ENCODE assay signal across 18 mouse cellular contexts in genomic region chr6:103559344-103559743, GRCm38 (mm10). TPM values are rescaled to one million over a fixed set of nuclear protein-coding genes. Genes with fewer than 3 reads are reported as not detected.
DNase-seq lines count a peak whose midpoint lies in the region; ATAC-seq and TF ChIP-seq lines count a peak whose summit lies in the region.
"Had no signal": no experiment of that assay in that cellular context is flagged by ENCODE, and none has a peak within 500 bp of the region (broad histone marks: within the 10 kb centered on the region; RNA-seq: fewer than 3 reads in every experiment).

No protein-coding gene starts in this region.

- no peak for TF ChIP-seq POLR2A in brain, embryonic 14.5 days (IDR thresholded peaks at IDR 0.05; ENCODE audit: borderline replicate concordance, extremely low read depth, insufficient read depth, insufficient read length, poor library complexity, severe bottlenecking)

- no peaks in the 10 kb centered on the region for H3K9me3 ChIP-seq in hindbrain, embryonic 15.5 days
- H3K9me3 ChIP-seq: embryonic facial prominence, embryonic 10.5 days; heart, embryonic 13.5 days had no signal

- peaks cover 41% of the 10 kb centered on the region for H3K4me1 ChIP-seq in hindbrain, embryonic 15.5 days (replicated peaks)
- H3K4me1 ChIP-seq: embryonic facial prominence, embryonic 10.5 days had no signal

- H3K4me3 ChIP-seq in layer of hippocampus, adult 2 months, result no peak overlapping the region
- no peak overlapping the region for H3K4me3 ChIP-seq in hindbrain, embryonic 15.5 days
- H3K4me3 ChIP-seq: embryonic facial prominence, embryonic 10.5 days; erythroblast, embryonic 14.5 days; heart, embryonic 13.5 days had no signal

- DNase-seq in adrenal gland, adult 8-10 months, result peak; percentile 17
- DNase-seq in adrenal gland, postnatal 4 days (ENCODE audit: low spot score in 2 of 2), result no peak
- no peak for DNase-seq in layer of hippocampus, adult 2 months (ENCODE audit: low spot score in 2 of 2)
- no peak for DNase-seq in layer of hippocampus, adult 8-10 months (ENCODE audit: low spot score in 2 of 2)
- peak; percentile 55 for DNase-seq in brain, embryonic 14.5 days (ENCODE audit: low read depth)
- DNase-seq in kidney, postnatal 10 days, result no peak
- DNase-seq in left cerebral cortex, postnatal 14 days (ENCODE audit: low spot score in 2 of 2), result no peak
- DNase-seq: kidney, adult 11 months; thymus, postnatal 4 days had no signal

- 29% methylated on average over 2 of the region's 2 CpGs for whole genome bisulfite sequencing in hindbrain, embryonic 15.5 days

- no peaks in the 10 kb centered on the region for H3K27me3 ChIP-seq in hindbrain, embryonic 15.5 days
- H3K27me3 ChIP-seq: heart, embryonic 13.5 days had no signal

- no peaks in the 10 kb centered on the region for H3K36me3 ChIP-seq in hindbrain, embryonic 15.5 days
- H3K36me3 ChIP-seq: embryonic facial prominence, embryonic 10.5 days; heart, embryonic 13.5 days had no signal

- no peak overlapping the region for H3K9ac ChIP-seq in hindbrain, embryonic 15.5 days
- H3K9ac ChIP-seq: heart, embryonic 13.5 days; liver, embryonic 14.5 days had no signal

- intact Hi-C loops in left cerebral cortex, postnatal 14 days (cut with DNase I), result no loop called here

- no peak for TF ChIP-seq CTCF in layer of hippocampus, adult 2 months (conservative IDR thresholded peaks at IDR 0.05)
- no peak for TF ChIP-seq CTCF in brain, embryonic 14.5 days (IDR thresholded peaks at IDR 0.05; ENCODE audit: borderline replicate concordance, extremely low read depth, insufficient read depth, insufficient read length)

- no peak; the same call in 1 of the 2 replicates for ATAC-seq in hindbrain, embryonic 15.5 days (ENCODE audit: low FRiP score, low read depth)
- ATAC-seq: activated CD4-positive, CD25-positive, alpha-beta regulatory T cell, adult 4 months; lung, postnatal 0 days had no signal

- H3K27ac ChIP-seq in layer of hippocampus, adult 2 months, result peak overlapping the region; percentile 72
- peak overlapping the region; percentile 72 for H3K27ac ChIP-seq in hindbrain, embryonic 15.5 days (replicated peaks)
- H3K27ac ChIP-seq: embryonic facial prominence, embryonic 10.5 days; heart, embryonic 13.5 days; liver, embryonic 14.5 days had no signal

- H3K4me2 ChIP-seq in hindbrain, embryonic 15.5 days, result peak overlapping the region; percentile 40
- H3K4me2 ChIP-seq: heart, embryonic 13.5 days had no signal

RNA-seq across cellular contexts. Expression of gene Chl1, which starts 49.0 kb away (rescaled TPM):
- 1 to 10 TPM; 1.3 to 3.4 (median 2.4) TPM for total RNA-seq in adrenal gland, adult 8-10 months (2022)
- 1 to 10 TPM; 9.0 to 9.4 TPM for total RNA-seq in adrenal gland, postnatal 4 days (2021)
- total RNA-seq in layer of hippocampus, adult 2 months (2021), result 100 to 1,000 TPM; 165 to 170 TPM
- 100 to 1,000 TPM; 131 to 177 (median 152) TPM for total RNA-seq in layer of hippocampus, adult 8-10 months (2022)
- 63.5 and 104 TPM in 2 replicates for polyA plus RNA-seq in brain, embryonic 14.5 days (2012; rRNA removed)
- polyA plus RNA-seq in hindbrain, embryonic 15.5 days (2015; fragmentation: Nextera tagmentation; extraction: Ambion mirVana), result 121 and 127 TPM in 2 replicates
- 100 to 1,000 TPM; 164 to 170 TPM for total RNA-seq in left cerebral cortex, postnatal 14 days (2021)
- total RNA-seq: granulocyte monocyte progenitor cell, adult 5-6 weeks; megakaryocyte-erythroid progenitor cell, adult 5-6 weeks had no signal
- polyA plus RNA-seq: activated CD4-positive, CD25-positive, alpha-beta regulatory T cell, adult 4 months had no signal

Comparison
In these comparisons a context has a peak if more than half of its experiments do, and no peak if none do; other contexts are left out.
1. DNase-seq: peak in adrenal gland, adult 8-10 months (single experiment) and brain, embryonic 14.5 days (single experiment); none in adrenal gland, postnatal 4 days (0 of 2), layer of hippocampus, adult 2 months (0 of 2), layer of hippocampus, adult 8-10 months (0 of 2), kidney, postnatal 10 days (single experiment) and left cerebral cortex, postnatal 14 days (0 of 2).
2. RNA of gene Chl1, which starts 49.0 kb away (total RNA-seq): 131 to 177 TPM in layer of hippocampus, adult 8-10 months, 165 to 170 TPM in layer of hippocampus, adult 2 months and 164 to 170 TPM in left cerebral cortex, postnatal 14 days; 9.0 to 9.4 TPM in adrenal gland, postnatal 4 days and 1.3 to 3.4 TPM in adrenal gland, adult 8-10 months; every median in the first group is over 10 times any median in the second.